Mouse (Mus musculus) CD4-positive, CD25-positive, alpha-beta regulatory T cell, adult 4 months (primary cell): ENCODE measurements around the gene Gprc5b. TPM values are rescaled to one million over a fixed set of nuclear protein-coding genes. Genes with fewer than 3 reads are reported as not detected.

Experiments
- ATAC-seq: one replicate; pipeline ENCODE4 v1.8.0; 2017
- polyA plus RNA-seq, 2 experiments: library from polyadenylated mRNA; unstranded; fragments of 100-300 nt; shearing (Covaris generic); gene quantifications; one replicate each; pipeline ENCODE4 v1.2.1; 2017

Gene Gprc5b
- polyA plus RNA-seq: 1 to 10 TPM in 1 of 2 experiments, under 1 TPM in 1; 0.98 to 1.0 TPM

- peak; percentile 59 for ATAC-seq
Observed at GRCm38 (mm10) chr7:118995007-118995406, at the start of gene Gprc5b. Gene Gprc5b, minus strand, starts transcription at chr7:118995211.

DNA sequence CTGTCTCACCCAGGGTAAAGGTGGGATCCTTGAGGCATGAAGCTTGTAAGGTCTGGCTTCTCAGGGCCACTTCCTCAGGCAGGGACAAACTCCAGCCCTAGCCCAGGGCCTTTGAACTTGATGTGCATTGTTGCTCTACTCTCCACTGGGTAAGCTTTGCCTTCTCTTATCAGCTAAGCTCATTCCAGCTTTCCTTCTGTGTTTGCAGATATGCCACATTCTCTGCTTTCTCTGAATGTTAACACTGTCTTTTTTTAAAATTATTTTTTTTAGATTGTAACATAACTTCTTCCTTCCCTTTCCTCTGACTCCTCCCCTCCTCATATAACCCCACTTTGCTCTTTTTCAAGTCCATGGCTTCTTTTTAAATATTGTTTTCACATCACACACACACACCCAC is 46.5 kb upstream of the Gprc5b start:
- ATAC-seq: no peak

DNA sequence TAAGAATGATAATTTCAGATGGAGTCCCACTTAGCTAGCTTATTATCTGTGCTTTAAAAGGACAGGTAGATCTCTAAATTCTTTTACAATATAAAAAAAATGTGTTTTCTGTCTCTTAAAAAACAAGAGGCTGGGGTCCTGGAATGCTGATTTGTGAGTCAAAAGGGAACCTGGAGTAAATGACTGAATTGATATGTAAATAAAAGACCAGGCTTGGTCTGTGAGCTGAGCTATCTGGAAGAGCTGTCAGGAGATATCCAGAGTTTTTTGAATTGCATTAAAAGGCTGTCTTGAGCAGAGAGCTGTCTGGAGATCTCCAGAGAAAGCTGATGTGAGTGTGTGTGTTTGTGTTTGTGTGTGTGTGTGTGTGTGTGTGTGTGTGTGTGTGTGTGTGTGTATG is 42.6 kb upstream of the Gprc5b start:
- ATAC-seq: no peak

DNA sequence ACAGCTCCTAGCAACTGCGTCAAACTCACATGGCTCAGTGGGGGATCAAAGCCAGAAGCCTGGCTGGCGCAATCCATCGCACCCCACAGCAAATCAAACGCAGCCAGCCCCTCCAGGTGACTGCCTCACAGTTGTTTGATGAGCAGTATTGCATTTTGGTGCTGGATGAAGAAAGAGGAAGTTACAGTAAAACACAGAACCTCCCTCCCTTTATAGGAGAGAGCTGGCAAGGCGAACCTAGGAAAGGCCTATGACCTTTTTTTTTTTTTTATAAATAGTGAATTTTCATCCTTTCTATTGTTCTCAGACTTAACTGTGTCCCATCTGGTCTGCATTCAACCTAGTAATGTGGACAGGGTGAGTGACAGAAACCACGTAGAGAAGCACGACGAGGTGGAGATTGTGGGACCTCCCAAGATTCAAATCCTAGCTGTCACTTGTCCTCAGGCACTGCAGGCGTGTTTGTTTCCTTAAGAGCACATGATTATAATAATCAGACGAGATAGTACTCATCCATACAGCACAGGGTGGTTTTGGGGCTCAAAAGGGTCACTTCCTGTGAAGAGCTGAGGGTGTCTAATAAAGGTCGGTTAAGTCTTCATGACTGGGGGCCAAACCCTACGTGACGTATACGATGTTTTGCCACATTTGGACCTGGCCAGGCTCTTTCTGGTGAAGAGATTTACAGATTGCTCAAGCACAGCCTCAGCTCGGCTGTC is 39.4 kb upstream of the Gprc5b start:
- ATAC-seq: no peak

- no peak for ATAC-seq
Observed at GRCm38 (mm10) chr7:119023394-119023921, 28.4 kb upstream of the Gprc5b start.

- ATAC-seq: no peak
Observed at GRCm38 (mm10) chr7:119022238-119023156, 27.5 kb upstream of the Gprc5b start.

DNA sequence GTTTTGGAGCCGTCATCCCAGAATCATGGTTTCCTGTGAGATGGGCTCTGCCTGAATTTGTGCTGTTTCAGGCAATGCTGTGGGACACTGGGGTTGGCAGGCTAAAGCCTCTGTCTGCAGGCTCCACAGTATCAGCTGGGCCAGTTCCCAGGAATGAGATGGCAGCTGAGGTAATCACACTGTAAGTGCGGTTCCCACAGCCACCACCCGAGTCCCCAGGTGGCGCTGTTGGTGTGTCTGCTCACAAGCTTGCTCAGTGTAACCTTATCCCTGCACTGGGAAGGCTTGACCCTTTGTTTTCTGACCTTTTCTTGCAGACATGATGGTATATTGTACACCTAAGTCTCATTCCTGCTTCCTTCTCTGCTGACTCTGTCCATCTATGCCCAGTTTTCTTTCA is 24.5 kb upstream of the Gprc5b start:
- ATAC-seq: no peak

- ATAC-seq: no peak
Observed at GRCm38 (mm10) chr7:119015736-119016135, 20.7 kb upstream of the Gprc5b start.

GRCm38 (mm10) chr7:119010854-119011529 is 16.0 kb upstream of the Gprc5b start:
- ATAC-seq: no peak

DNA sequence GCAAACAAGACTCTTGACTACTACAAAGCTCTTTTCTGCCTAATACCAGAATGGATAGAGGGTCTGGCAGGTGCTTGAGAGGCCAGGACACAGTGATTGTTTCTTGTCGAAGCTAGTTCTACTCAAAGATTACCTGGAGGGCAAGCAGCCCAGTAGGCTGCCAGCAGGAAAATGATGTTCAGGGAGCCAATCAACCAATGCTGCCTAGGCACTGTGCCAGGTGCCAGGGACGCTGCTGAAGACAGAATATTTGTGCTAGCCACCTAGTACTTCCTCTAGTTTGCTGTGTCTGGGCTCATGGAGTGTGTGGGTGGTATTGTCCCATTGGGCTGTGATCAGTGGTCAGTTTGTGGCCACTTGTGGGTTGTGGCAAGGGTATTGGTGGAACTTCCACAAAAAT is 7.5 kb upstream of the Gprc5b start:
- no peak for ATAC-seq

DNA sequence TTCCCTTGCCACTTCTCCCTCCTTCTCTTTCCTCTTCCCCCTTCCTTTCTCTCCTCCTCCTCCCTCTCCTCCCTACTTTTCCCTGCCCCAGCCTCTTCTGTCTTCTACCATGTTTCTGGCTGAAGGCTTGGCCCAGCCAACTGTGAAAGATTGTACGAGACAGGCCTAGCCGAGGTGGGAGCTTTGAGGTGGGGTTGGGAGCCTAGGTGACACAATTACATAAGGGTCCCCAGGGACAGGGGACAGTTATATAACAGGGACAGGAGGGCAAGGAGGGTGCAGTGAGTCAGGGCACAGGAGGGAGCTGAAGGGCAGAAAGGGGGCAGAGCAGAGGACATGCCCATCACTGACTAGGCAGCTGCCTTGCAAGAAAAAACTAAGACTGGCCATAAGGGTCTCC is 7.0 kb upstream of the Gprc5b start:
- ATAC-seq: no peak

DNA sequence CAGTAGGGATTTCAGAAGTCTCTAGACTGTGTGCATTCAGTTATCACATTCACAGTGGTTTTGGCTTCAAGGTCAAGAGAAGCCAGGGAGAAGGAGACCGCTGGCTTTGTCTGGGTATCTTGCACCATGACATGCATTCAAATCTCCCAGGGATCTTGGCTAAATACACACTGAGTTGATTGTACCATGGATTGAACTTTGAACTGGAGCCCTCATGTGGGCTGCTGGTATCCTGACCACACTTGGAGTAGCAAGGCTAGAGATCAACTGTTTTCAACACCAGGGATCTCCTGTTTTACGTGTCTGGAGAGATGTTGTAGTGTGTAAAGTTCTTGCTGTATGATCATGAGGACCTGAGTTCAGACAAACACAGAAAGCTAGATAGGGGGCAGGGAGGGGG is 4.8 kb upstream of the Gprc5b start:
- no peak for ATAC-seq

- peak; percentile 60 for ATAC-seq
Observed at GRCm38 (mm10) chr7:118996137-118996837, 1.3 kb upstream of the Gprc5b start.

DNA sequence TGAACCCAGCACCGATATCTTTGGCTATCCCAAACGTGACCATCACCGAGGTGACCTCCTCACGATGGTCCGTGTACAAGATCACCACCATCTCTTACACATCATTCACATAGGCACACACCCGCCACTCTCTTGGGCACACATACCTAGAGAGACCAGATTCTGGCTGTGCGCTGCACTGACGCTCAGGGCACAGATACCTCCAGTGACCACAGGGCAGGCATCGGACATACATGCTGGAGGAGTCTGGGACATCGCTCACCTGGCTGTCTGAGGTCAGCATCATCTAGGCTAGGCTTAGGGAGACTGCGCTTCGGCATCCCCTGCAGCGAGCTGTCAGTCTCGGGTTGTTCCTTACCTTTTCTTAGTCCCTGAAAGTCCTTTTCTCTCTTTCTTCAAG is 660 bp upstream of the Gprc5b start:
- no peak for ATAC-seq

DNA sequence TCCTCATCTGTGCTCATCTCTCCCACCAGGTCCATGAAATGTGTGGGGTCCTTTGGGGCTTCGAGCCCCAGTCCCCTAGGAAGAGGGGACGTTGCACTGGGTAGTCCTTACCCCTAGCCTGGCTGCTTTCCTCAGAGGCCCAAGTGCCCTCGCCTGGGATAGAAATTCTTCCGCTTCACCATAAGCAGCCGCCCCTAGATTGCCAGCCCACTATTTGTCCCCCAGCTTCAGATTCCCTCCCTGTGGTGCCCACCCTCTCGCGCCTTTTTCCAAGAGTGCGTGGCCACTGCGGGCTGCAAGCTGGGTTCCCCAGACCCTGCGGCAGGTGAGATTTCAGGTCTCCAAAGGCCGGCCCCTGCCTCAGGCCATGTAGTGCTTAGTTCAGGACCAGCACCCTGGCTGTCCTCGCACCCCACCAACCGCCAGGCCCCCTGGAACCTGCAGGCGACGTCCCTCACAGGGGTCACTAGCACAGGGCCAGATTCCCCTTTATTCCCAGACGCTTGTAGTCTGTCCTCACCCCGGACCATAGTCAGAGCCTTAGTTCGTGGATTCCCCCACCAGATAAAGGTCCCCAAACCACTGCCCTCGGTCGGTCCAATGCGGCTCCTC is 674 bp downstream of the Gprc5b start:
- no peak for ATAC-seq

DNA sequence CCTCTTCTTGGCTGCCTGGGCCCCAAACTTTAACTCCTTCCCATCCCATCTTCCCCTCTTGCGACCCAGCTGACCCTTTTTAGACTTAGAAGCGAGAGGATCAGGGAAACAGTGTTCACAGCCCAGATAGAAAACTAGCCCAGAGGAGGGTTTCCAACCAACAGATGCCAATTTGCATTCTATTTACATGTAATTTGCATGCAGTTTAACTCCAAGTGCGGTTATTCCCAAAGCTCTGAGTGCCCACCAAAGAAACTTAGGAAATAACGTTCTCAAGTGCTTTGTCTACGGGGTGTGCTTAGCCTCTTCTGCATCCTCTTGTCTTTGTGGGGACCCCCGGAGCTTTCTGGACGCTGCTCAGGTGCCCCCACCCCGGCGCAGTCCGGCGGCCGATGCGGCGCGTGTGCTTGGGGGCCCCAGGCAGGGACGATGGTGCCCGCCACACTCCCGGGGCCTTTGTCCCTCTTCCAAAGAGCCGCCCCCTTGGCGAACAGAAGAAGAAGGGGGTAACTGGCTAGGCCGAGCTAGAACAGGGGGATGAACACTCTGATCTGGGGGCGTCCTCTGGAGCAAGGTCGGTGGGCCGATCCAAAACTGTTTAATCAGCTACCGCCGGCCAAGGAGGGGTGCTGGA is 1.3 kb downstream of the Gprc5b start:
- no peak for ATAC-seq

- ATAC-seq: no peak
Observed at GRCm38 (mm10) chr7:118992623-118993405, 2.2 kb downstream of the Gprc5b start.

DNA sequence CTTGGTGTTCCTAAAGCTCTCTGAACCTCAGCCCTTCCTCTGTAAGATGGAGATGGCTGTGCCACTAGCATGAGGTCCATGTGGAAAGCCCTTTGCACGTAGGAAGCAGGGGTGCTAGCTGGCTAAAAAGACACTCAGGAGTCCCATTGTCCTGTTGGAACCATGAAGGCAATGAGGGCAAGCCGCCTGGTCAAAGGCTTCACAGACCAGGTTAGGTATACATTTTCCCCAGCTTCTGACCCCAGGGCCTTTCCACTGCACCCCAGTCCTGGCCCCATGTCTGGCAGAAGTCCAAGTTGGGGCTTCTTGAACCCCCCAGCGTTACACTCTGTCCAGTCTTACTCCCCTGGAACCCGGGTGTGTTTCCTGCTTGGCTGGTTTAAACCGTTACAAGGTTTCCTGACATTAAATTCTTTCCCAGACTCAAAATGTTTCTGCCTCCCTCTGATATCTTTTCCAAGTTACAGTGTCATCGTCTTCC is 2.9 kb downstream of the Gprc5b start:
- ATAC-seq: no peak

DNA sequence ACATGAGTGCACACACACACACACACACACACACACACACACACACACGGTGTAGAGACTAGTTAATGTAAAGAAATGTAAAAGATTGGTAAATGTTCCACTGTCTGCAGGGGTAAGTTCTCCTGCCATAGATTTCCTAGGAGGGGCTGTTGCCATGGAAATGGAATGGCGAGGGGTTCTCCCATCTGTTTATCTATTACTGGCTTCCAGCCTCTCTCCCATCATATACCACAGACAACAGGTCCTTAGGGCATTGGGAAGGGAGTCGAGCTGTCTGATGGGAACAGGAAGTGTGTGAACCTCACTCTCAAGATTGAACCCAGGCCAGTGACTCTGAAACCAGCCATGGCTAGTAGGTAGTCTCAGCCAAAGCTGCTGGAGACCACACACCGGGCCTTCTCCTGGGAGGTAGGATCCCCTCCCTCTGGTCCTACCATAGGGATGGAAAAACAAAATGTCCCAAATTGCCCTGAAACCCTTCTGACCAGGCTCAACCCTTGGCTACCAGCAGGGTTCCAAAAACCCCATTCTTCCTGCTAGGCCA is 3.6 kb downstream of the Gprc5b start:
- no peak for ATAC-seq

GRCm38 (mm10) chr7:118990282-118990681 is 4.7 kb downstream of the Gprc5b start:
- ATAC-seq: no peak
